Mouse (Mus musculus) gastrocnemius, adult 2 months (tissue): ENCODE data around the gene Cblc. TPM values are rescaled to one million over a fixed set of nuclear protein-coding genes. Genes with fewer than 3 reads are reported as not detected.

Source experiments
- DNase-seq: peaks from one replicate; pipeline ENCODE4 v3.0.0; 2022
- H3K27ac ChIP-seq: fragments of 200-600 bp; 2 replicates; pipeline ENCODE4 v1.8.1; 2022; ENCODE audit warnings: mild to moderate bottlenecking
- H3K4me3 ChIP-seq: fragments of 200-600 bp; 2 replicates; pipeline ENCODE4 v1.8.1; 2022; ENCODE audit warnings: mild to moderate bottlenecking, moderate library complexity
- CTCF ChIP-seq: fragments of 200-600 bp; IDR thresholded peaks from 2 replicates; pipeline ENCODE4 v1.8.1; 2022; ENCODE audit warnings: antibody characterized with exemption, mild to moderate bottlenecking, moderate library complexity
- intact Hi-C: fragments of 180-260 bp; cut with DNase I; formaldehyde crosslinking; loops from one replicate; pipeline ENCODE4 v1.15.1; 2025
- total RNA-seq, 2 experiments: library from RNA; stranded (reverse); gene quantifications; 2 replicates each; pipeline ENCODE4 v1.2.3; 2021

Cblc gene
- total RNA-seq, 2 experiments from 2014 or later = not detected

DNA sequence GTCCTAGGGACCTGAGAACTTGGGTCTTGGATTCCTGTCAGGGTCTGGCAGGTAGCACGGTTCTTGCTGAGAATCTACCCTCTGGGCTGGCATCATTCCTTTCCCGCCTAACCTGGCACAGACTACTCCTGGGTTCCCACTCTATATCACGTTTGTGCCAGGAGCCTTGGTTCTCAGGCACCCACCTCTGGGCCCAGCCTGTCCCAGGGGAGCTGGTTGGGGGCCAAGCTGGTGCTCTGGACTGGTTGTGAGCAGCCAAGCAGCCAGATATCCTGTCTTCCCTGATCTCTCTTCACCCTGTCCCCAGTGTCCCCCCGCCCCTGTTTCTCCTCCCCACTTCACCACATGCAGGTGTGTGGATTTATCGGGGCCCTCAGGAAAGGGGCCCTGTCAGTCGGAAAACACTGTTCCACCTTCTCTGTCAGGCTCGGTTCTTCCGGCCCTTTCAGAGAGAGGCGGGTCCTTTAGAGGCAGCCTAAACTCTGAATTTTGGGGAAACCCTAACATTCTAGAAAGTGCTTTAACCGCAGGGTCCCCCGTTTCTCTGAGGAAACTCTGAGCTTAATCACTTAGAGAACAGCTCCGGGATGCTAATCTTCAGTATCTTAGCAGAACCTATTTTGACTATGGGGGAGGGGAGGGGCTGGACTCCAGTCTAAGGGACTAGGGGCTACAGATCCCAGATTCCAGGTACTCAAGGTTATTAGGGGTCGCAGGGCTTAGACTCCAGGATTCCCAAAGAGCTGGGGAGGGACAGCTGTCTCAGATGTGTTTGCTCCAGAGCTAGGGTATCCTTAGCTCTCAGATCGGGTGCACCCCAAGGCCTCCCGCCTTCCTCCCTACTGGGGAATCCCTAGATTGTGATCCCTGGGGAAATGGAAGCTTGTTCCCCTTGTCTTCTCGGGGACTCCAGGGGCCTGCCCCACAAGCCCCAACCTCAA is 26.9 kb downstream of the Cblc start:
- DNase-seq = no peak
- no peak for TF ChIP-seq CTCF
- Histone ChIP-seq H3K27ac (peak overlapping the region; percentile 90), H3K4me3 (peak overlapping the region; percentile 82)
- intact Hi-C loops = no loop called here

- no peak for TF ChIP-seq CTCF
- intact Hi-C loops = no loop called here
- peak overlapping the region; percentile 90 for H3K27ac ChIP-seq
- peak overlapping the region; percentile 82 for H3K4me3 ChIP-seq
- DNase-seq = no peak
These were observed 27.6 kb downstream of the Cblc start for GRCm38 (mm10) chr7:19769001-19769400.

- no peak for DNase-seq
- intact Hi-C loops = no loop called here
- Histone ChIP-seq H3K4me3 (peak overlapping the region; percentile 82), H3K27ac (peak overlapping the region; percentile 90)
- TF ChIP-seq CTCF = no peak
These were observed 28.4 kb downstream of the Cblc start for GRCm38 (mm10) chr7:19768251-19768650.

DNA sequence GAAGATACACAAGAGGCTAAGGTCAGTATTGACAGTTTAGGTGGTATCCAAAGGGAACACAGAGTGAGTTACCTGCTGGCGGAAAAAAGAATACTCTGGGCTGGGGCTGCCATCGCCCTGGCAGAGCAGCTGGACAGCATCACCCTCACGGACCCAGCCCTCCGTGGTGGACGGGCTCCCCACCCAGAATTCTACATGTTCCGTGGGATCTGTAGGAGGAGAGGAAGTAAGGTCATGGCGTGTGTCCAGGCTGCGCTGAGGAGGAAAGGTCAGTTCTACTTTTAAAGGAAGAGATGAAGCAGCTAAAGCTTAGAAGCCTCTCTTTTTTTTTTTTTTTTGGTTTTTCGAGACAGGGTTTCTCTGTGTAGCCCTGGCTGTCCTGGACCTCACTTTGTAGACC is 32.0 kb downstream of the Cblc start:
- Histone ChIP-seq H3K4me3 (peak overlapping the region; percentile 5), H3K27ac (peak overlapping the region; percentile 76)
- intact Hi-C loops = no loop called here
- no peak for TF ChIP-seq CTCF
- peak; percentile 31 for DNase-seq

DNA sequence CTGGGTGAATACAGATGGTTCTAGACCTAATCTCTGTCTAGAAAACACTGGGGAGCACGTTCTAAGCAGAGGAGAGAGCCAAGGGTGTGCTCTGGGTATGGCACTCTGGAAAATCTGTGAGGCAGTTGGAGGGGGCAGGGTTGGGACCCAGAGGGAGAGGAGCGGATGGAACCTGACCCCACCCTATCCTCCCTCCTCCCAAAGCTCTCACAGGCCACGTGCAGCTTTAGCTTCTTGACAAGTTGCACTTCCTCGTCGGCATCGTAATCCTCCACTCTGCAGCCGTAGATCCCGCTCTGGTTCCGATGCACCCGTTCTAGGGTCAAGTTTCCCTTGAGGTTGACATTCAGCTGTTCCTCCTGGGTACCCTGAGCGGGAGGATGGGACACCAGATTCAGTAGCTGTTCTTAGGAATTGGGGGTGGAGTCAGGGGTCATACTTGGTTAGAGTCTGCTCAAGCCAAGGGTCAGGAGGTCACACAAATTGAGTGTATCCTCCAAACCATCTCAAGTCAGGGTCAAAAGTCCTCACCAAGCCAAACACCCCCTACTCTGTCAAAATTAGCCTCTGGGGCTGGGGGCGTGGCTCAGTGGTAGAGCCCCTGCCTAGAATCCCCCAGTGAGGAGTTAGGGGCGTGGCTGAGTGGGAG is 32.7 kb downstream of the Cblc start:
- Histone ChIP-seq H3K4me3 (peak overlapping the region; percentile 5), H3K27ac (peak overlapping the region; percentile 76)
- intact Hi-C loops = no loop called here
- TF ChIP-seq CTCF = no peak
- DNase-seq = peak; percentile 47

GRCm38 (mm10) chr7:19762283-19762682 is 34.3 kb downstream of the Cblc start:
- DNase-seq = no peak
- no peak overlapping the region for H3K27ac ChIP-seq
- no peak overlapping the region for H3K4me3 ChIP-seq
- intact Hi-C loops = no loop called here
- TF ChIP-seq CTCF = no peak

- H3K27ac ChIP-seq = peak overlapping the region; percentile 49; the same call in 1 of the 2 replicates
- peak; percentile 30 for DNase-seq
- no peak for TF ChIP-seq CTCF
- intact Hi-C loops = no loop called here
- no peak overlapping the region for H3K4me3 ChIP-seq
These were observed 36.6 kb downstream of the Cblc start for GRCm38 (mm10) chr7:19760021-19760420.

DNA sequence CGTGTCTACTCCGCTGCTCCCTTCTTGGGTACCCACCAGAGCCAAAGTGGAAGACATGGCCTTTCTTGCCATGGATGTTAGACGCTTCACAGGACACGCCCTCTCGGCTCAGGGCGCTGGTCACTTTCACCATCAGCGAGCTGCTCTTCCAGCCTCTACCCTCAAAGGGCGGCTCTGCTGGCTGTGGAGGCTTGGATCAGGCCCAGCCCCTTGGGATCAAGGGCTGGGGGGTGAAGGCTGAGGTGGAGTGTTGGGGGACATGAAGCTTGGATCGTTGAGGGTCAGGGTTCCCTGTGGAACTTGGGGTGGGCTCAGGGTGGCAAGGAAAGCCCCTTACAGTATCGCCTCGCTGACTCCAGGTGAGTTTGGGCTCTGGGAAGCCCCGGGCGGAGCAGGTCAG is 38.0 kb downstream of the Cblc start:
- TF ChIP-seq CTCF = no peak
- Histone ChIP-seq H3K4me3 (no peak overlapping the region), H3K27ac (peak overlapping the region; percentile 54)
- DNase-seq = no peak
- intact Hi-C loops = no loop called here

- intact Hi-C loops = no loop called here
- no peak for TF ChIP-seq CTCF
These were observed 40.5 kb downstream of the Cblc start for GRCm38 (mm10) chr7:19755851-19756786.

GRCm38 (mm10) chr7:19755008-19755407 is 41.6 kb downstream of the Cblc start:
- Histone ChIP-seq H3K27ac (peak overlapping the region; percentile 93), H3K4me3 (peak overlapping the region; percentile 66)
- TF ChIP-seq CTCF = peak; percentile 43
- DNase-seq = no peak
- intact Hi-C loops = no loop called here

More at GRCm38 (mm10) chr7:19755851-19756786, 40.5 kb downstream of the Cblc start:
- peak; percentile 94 for DNase-seq
- Histone ChIP-seq H3K4me3 (peak overlapping the region; percentile 66), H3K27ac (peak overlapping the region; percentile 93)

DNA sequence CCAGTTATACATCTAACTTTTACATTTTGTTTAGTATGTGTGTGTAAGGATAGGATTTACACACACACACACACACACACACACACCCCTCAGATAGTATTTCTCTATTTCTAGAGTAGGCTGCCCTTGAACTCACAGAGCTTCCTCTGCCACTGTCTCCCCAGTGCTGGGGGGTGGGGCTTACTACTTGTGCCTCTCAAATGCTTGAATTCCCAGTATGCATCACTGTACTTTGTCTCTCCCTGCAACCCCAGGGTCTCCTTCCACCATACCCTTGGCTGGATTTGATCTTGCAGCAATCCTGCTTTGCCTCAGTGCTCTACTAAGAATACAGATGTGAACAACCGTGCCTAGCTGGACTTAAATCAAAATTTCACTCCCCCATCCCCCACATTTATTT is 42.5 kb downstream of the Cblc start:
- H3K4me3 ChIP-seq = no peak overlapping the region
- TF ChIP-seq CTCF = no peak
- H3K27ac ChIP-seq = peak overlapping the region; percentile 93
- DNase-seq = no peak
- intact Hi-C loops = loop anchor here (5.0 kb wide), 1 partner anchor 88 kb away; no protein-coding TSS in a partner anchor

- TF ChIP-seq CTCF = no peak
- Histone ChIP-seq H3K4me3 (no peak overlapping the region), H3K27ac (peak overlapping the region; percentile 93)
- intact Hi-C loops = loop anchor here (2.0 to 5.0 kb wide), 2 partner anchors 29 to 89 kb away; no protein-coding TSS in a partner anchor
- peak; percentile 60 for DNase-seq
These were observed 43.0 kb downstream of the Cblc start for GRCm38 (mm10) chr7:19753587-19753986.
